Mouse (Mus musculus) intestine, postnatal 0 days (tissue): ENCODE measurements around the gene Thrsp. TPM values are rescaled to one million over a fixed set of nuclear protein-coding genes. Genes with fewer than 3 reads are reported as not detected.

ENCODE experiments used
- ATAC-seq: fragments of 200-750 bp; cut with Nextera tagmentation; 2 replicates; pipeline ENCODE4 v1.8.0; 2017; ENCODE audit warnings: mild to moderate bottlenecking, moderate TSS enrichment, moderate library complexity
- H3K27ac ChIP-seq: fragments of 300-500 bp; sonication (generic); 2 replicates; pipeline ENCODE4 v1.5.1; 2014; ENCODE audit warnings: mild to moderate bottlenecking, low read depth, low read length, moderate library complexity
- H3K27me3 ChIP-seq: fragments of 300-500 bp; sonication (generic); replicated peaks from 2 replicates; pipeline ENCODE4 v1.6.1; 2014; ENCODE audit warnings: low read length, mixed read lengths; ENCODE audit not compliant: control insufficient read depth, insufficient read depth
- H3K36me3 ChIP-seq: fragments of 300-500 bp; sonication (generic); 2 replicates; pipeline ENCODE4 v1.6.1; 2014; ENCODE audit warnings: mild to moderate bottlenecking, moderate library complexity; ENCODE audit not compliant: control insufficient read depth, insufficient read depth
- H3K4me1 ChIP-seq: fragments of 300-500 bp; sonication (generic); replicated peaks from 2 replicates; pipeline ENCODE4 v1.6.1; 2014; ENCODE audit warnings: antibody characterized with exemption, low read length, mixed read lengths; ENCODE audit not compliant: control insufficient read depth, insufficient read depth
- H3K4me2 ChIP-seq: fragments of 300-500 bp; sonication (generic); replicated peaks from 2 replicates; pipeline ENCODE4 v1.6.1; 2014; ENCODE audit warnings: low read depth, mild to moderate bottlenecking, moderate library complexity
- H3K4me3 ChIP-seq: fragments of 300-500 bp; sonication (generic); 2 replicates; pipeline ENCODE4 v1.5.1; 2014; ENCODE audit warnings: low read depth, low read length
- H3K9ac ChIP-seq: fragments of 300-500 bp; sonication (generic); 2 replicates; pipeline ENCODE4 v1.6.1; 2014; ENCODE audit warnings: mild to moderate bottlenecking, low read depth, low read length
- H3K9me3 ChIP-seq: fragments of 300-500 bp; sonication (generic); 2 replicates; pipeline ENCODE4 v1.6.1; 2016; ENCODE audit warnings: mixed run types; ENCODE audit not compliant: control insufficient read depth
- CTCF ChIP-seq: sonication (generic); IDR thresholded peaks from 2 replicates; pipeline ENCODE4 v1.5.1; 2016; ENCODE audit warnings: low read depth, mild to moderate bottlenecking, control low read depth, antibody characterized with exemption, moderate library complexity
- WGBS: fragments of 180-500 bp; shearing (Covaris S2); extraction: QIAGEN DNeasy Blood & Tissue Kit; methylation state at CpG from one replicate; pipeline ENCODE4 v1.1.7; 2014; 5-methylcytosine and 5-hydroxymethylcytosine counted together
- polyA plus RNA-seq: library from polyadenylated mRNA; unstranded; fragments of >200 nt; fragmentation: Nextera tagmentation; extraction: Ambion mirVana; gene quantifications from 2 replicates; pipeline ENCODE4 v1.2.1, GENCODE M21; 2015

Thrsp gene
- polyA plus RNA-seq, 1 experiment from 2014 or later: 2.4 TPM

DNA sequence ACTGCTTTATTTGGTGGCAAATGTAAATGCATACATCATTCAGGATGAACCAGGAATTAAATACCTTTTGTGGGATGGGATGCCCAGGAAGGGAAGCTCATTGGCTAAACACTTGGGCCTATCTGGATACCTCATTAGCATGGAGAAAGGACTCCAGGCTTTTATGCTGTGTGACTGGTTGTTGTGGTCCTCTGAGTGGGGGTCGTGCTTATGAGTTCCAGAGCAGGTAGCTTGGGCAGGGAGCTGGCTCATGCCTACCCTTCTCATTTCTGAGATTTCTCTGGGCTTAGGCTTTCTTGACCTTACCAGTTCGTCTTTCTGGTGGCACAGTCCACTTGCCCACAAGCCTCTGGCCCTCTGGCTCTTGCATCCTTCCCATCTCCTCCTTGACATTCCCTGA lies 23.2 kb downstream of the Thrsp start:
- WGBS: 91% methylated on average over 2 of the region's 2 CpGs
- no peak overlapping the region for H3K4me2 ChIP-seq
- H3K9ac ChIP-seq: no peak overlapping the region
- no peaks in the 10 kb centered on the region for H3K4me1 ChIP-seq
- no peaks in the 10 kb centered on the region for H3K9me3 ChIP-seq
- peaks cover 15% of the 10 kb centered on the region for H3K36me3 ChIP-seq
- no peak for TF ChIP-seq CTCF
- no peaks in the 10 kb centered on the region for H3K27me3 ChIP-seq
- H3K4me3 ChIP-seq: no peak overlapping the region
- no peak overlapping the region for H3K27ac ChIP-seq
- no peak for ATAC-seq

DNA sequence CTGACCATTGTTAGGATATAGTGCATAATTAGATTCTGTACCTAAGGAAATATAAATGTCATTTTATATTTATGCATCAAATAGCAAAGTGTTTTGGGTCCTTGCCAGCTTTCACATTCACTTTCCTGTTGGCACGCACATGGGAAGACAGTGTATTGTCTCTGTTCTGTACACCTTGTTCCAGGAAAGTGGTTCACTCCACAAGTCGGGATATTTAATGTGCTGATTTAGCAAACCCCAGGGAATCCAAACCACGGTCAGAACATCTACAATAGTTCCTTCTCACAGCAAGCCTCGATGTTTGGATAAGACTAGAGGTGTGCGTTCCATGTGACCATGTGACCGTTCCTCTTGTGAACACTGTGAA lies 25.5 kb downstream of the Thrsp start:
- TF ChIP-seq CTCF: no peak
- no peak for ATAC-seq
- Histone ChIP-seq H3K9me3 (no peaks in the 10 kb centered on the region), H3K36me3 (peaks cover 30% of the 10 kb centered on the region), H3K4me2 (no peak overlapping the region), H3K4me1 (no peaks in the 10 kb centered on the region), H3K27ac (no peak overlapping the region), H3K4me3 (no peak overlapping the region), H3K9ac (no peak overlapping the region), H3K27me3 (no peaks in the 10 kb centered on the region)
- WGBS: 83% methylated on average over 6 of the region's 6 CpGs

- Histone ChIP-seq H3K9me3 (no peaks in the 10 kb centered on the region), H3K9ac (no peak overlapping the region), H3K27me3 (no peaks in the 10 kb centered on the region), H3K4me2 (no peak overlapping the region), H3K36me3 (peaks cover 35% of the 10 kb centered on the region), H3K4me3 (no peak overlapping the region), H3K27ac (no peak overlapping the region; the same call in 1 of the 2 replicates), H3K4me1 (no peaks in the 10 kb centered on the region)
- WGBS: 67% methylated on average over 13 of the region's 13 CpGs
- no peak for ATAC-seq
- TF ChIP-seq CTCF: no peak
These were observed 26.0 kb downstream of the Thrsp start for GRCm38 (mm10) chr7:97391293-97392078.

- no peak for TF ChIP-seq CTCF
- ATAC-seq: no peak
- Histone ChIP-seq H3K36me3 (peaks cover 56% of the 10 kb centered on the region), H3K4me3 (no peak overlapping the region), H3K27me3 (no peaks in the 10 kb centered on the region), H3K9ac (no peak overlapping the region), H3K27ac (no peak overlapping the region), H3K4me2 (no peak overlapping the region), H3K9me3 (no peaks in the 10 kb centered on the region), H3K4me1 (no peaks in the 10 kb centered on the region)
- WGBS: 91% methylated on average over 4 of the region's 4 CpGs
These were observed 29.0 kb downstream of the Thrsp start for GRCm38 (mm10) chr7:97388541-97388940.

GRCm38 (mm10) chr7:97387561-97388147 lies 29.9 kb downstream of the Thrsp start:
- H3K36me3 ChIP-seq: peaks cover 61% of the 10 kb centered on the region
- no peak for ATAC-seq

GRCm38 (mm10) chr7:97386806-97387370 lies 30.6 kb downstream of the Thrsp start:
- Histone ChIP-seq H3K9me3 (no peaks in the 10 kb centered on the region), H3K27me3 (no peaks in the 10 kb centered on the region), H3K9ac (no peak overlapping the region), H3K27ac (no peak overlapping the region), H3K4me2 (no peak overlapping the region), H3K4me1 (no peaks in the 10 kb centered on the region), H3K4me3 (no peak overlapping the region), H3K36me3 (peaks cover 67% of the 10 kb centered on the region)
- TF ChIP-seq CTCF: no peak
- WGBS: 71% methylated on average over 5 of the region's 5 CpGs
- ATAC-seq: no peak

More at GRCm38 (mm10) chr7:97387561-97388147, 29.9 kb downstream of the Thrsp start:
- WGBS: 91% methylated on average over 8 of the region's 8 CpGs
- no peak for TF ChIP-seq CTCF
- no peak overlapping the region for H3K9ac ChIP-seq
- no peaks in the 10 kb centered on the region for H3K9me3 ChIP-seq
- no peaks in the 10 kb centered on the region for H3K27me3 ChIP-seq
- H3K4me3 ChIP-seq: no peak overlapping the region
- no peak overlapping the region for H3K4me2 ChIP-seq
- H3K4me1 ChIP-seq: no peaks in the 10 kb centered on the region
- no peak overlapping the region for H3K27ac ChIP-seq
